Mouse (Mus musculus): Measurements from ENCODE around the gene Ufd1.

Ufd1 gene

DNA sequence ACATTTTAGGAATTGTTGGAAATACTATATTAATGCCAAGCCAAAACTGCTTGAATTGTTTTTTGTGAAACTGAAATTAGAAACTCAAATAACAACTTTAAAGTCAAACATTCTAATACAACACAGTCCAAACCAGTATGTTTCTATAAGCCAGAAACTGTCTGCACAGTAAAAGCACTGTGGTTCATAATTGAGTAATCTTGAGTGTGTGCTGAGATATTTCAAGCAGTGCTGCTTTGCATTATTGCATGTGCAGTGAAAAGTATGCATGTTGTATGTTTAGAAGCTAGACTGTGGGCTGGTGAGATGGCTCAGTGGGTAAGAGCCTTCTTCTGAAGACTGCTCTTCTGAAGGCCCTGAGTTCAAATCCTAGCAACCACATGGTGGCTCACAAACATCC, 72.5 kb downstream of the Ufd1 start:
- DNase-seq (ENCODE audit: low read depth in 2 of 2, low spot score in 2 of 2): no peak
